Mouse (Mus musculus) midbrain, embryonic 14.5 days (tissue): ENCODE measurements around the gene Vmn2r27. TPM values are rescaled to one million over a fixed set of nuclear protein-coding genes. Genes with fewer than 3 reads are reported as not detected.

Source experiments
- ATAC-seq: fragments of 200-750 bp; cut with Nextera tagmentation; 2 replicates; pipeline ENCODE4 v1.8.0; 2017; ENCODE audit warnings: moderate number of reproducible peaks, moderate library complexity; ENCODE audit not compliant: low FRiP score, low TSS enrichment
- DNase-seq: peaks from one replicate; pipeline ENCODE4 v3.0.0-alpha.2; 2015
- H3K27ac ChIP-seq: fragments of 300-500 bp; sonication (generic); replicated peaks from 2 replicates; pipeline ENCODE4 v1.5.1; 2014; ENCODE audit warnings: mild to moderate bottlenecking, low read depth, low read length, moderate library complexity
- H3K27me3 ChIP-seq: fragments of 300-500 bp; sonication (generic); 2 replicates; pipeline ENCODE4 v1.6.1; 2014; ENCODE audit warnings: low read length, control low read depth, mixed read lengths; ENCODE audit not compliant: control insufficient read depth, insufficient read depth
- H3K36me3 ChIP-seq: fragments of 300-500 bp; sonication (generic); 2 replicates; pipeline ENCODE4 v1.6.1; 2014; ENCODE audit warnings: low read length, control low read depth; ENCODE audit not compliant: control insufficient read depth, insufficient read depth
- H3K4me1 ChIP-seq: fragments of 300-500 bp; sonication (generic); 2 replicates; pipeline ENCODE4 v1.6.1; 2014; ENCODE audit warnings: mild to moderate bottlenecking, antibody characterized with exemption, low read length, control low read depth; ENCODE audit not compliant: control insufficient read depth, insufficient read depth
- H3K4me2 ChIP-seq: fragments of 300-500 bp; sonication (generic); 2 replicates; pipeline ENCODE4 v1.6.1; 2014; ENCODE audit warnings: mild to moderate bottlenecking, low read length, moderate library complexity
- H3K4me3 ChIP-seq: fragments of 300-500 bp; sonication (generic); replicated peaks from 2 replicates; pipeline ENCODE4 v1.5.1; 2014; ENCODE audit warnings: low read depth, low read length
- H3K9ac ChIP-seq: fragments of 300-500 bp; sonication (generic); replicated peaks from 2 replicates; pipeline ENCODE4 v1.6.1; 2014; ENCODE audit warnings: mild to moderate bottlenecking, low read length, moderate library complexity
- H3K9me3 ChIP-seq: fragments of 300-500 bp; sonication (generic); 2 replicates; pipeline ENCODE4 v1.6.1; 2016; ENCODE audit warnings: low read length, control low read depth, mixed read lengths; ENCODE audit not compliant: control insufficient read depth
- WGBS: fragments of 180-500 bp; shearing (Covaris S2); extraction: QIAGEN DNeasy Blood & Tissue Kit; methylation state at CpG from one replicate; pipeline ENCODE4 v1.1.7; 2014; 5-methylcytosine and 5-hydroxymethylcytosine counted together
- polyA plus RNA-seq: library from polyadenylated mRNA; unstranded; fragments of >200 nt; fragmentation: Nextera tagmentation; extraction: Ambion mirVana; gene quantifications from 2 replicates; pipeline ENCODE4 v1.2.1, GENCODE M21; 2014

Gene Vmn2r27
- polyA plus RNA-seq, result not detected in 2 replicates

DNA sequence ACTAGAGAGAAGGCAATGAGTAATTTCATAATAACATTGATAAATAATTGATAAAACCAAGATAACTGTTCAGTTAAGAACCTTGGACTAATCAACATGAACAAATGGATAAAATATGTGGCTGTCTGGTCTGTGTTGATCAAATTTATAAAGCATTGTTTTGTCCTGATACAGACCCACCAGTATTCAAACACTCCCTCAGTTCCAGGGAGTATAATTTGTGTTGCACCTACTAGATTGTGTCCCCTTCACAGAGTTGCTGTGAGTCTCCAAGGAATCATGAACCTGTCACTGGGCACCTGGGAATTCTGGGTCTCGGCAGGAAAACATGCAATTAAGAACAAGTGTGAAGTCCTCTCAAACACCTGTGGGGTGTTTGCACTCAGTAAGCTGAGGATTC, at the start of gene Vmn2r27:
Vmn2r27 (minus strand) TSS at position 101 of the 400 bp plus-strand sequence.
- Histone ChIP-seq H3K27me3 (no peaks in the 10 kb centered on the region), H3K27ac (no peak within 1 kb of the TSS), H3K4me3 (no peak within 1 kb of the TSS), H3K4me2 (no peak within 1 kb of the TSS), H3K4me1 (no peaks in the 10 kb centered on the region), H3K36me3 (no peaks in the 10 kb centered on the region), H3K9ac (no peak within 1 kb of the TSS), H3K9me3 (no peaks in the 10 kb centered on the region)
- no peak for DNase-seq
- no peak for ATAC-seq
- WGBS, result 86% methylated on average over 1 of the region's 1 CpGs

DNA sequence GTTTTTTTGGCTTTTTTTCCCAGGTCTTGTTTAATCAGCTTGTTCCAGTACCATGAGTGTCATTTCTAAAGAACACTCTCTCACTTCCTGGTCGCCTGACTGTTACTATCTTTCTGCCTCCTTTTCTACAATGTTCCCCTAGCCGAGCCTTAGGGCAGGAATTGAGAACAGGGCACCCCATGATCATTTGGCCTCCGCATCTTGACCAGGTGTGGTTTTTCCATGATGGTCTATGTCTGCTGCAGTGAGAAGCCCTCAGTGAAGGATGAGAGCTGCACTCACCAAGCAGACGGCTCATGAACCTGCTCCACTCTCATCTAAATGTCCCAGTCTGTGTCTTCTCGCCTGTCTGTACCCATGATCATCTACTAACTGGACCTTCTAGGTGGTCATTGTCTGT, 46.6 kb upstream of the Vmn2r27 start:
- DNase-seq, result no peak
- no peak overlapping the region for H3K27ac ChIP-seq
- H3K36me3 ChIP-seq, result no peaks in the 10 kb centered on the region
- ATAC-seq, result no peak
- no peak overlapping the region for H3K4me3 ChIP-seq
- H3K9ac ChIP-seq, result no peak overlapping the region
- 83% methylated on average over 5 of the region's 5 CpGs for WGBS
- H3K4me2 ChIP-seq, result no peak overlapping the region
- no peaks in the 10 kb centered on the region for H3K9me3 ChIP-seq
- no peaks in the 10 kb centered on the region for H3K27me3 ChIP-seq
- H3K4me1 ChIP-seq, result no peaks in the 10 kb centered on the region

DNA sequence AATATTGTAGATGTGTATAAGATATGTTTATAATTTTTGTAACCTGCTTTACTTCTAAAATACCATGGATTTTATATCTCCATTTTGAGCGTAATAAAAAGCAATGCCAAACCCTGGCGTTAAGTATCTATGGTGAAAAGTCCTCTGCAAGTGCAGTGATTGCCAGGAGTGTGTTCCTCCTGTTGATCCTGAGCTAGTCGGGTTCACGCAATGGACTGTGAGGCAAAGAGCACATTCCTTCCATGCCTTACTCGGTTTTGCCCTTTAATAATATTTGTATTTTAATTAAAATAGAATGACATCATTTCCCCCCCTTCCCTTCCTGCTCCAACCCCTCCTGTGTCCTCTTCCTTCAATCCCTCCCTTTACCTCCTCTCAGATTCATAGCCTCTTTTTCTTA, 46.0 kb upstream of the Vmn2r27 start:
- Histone ChIP-seq H3K9ac (no peak overlapping the region), H3K4me1 (no peaks in the 10 kb centered on the region), H3K9me3 (no peaks in the 10 kb centered on the region), H3K4me3 (no peak overlapping the region), H3K36me3 (no peaks in the 10 kb centered on the region), H3K4me2 (no peak overlapping the region), H3K27ac (no peak overlapping the region), H3K27me3 (no peaks in the 10 kb centered on the region)
- ATAC-seq, result no peak
- DNase-seq, result no peak
- 89% methylated on average over 5 of the region's 5 CpGs for WGBS

DNA sequence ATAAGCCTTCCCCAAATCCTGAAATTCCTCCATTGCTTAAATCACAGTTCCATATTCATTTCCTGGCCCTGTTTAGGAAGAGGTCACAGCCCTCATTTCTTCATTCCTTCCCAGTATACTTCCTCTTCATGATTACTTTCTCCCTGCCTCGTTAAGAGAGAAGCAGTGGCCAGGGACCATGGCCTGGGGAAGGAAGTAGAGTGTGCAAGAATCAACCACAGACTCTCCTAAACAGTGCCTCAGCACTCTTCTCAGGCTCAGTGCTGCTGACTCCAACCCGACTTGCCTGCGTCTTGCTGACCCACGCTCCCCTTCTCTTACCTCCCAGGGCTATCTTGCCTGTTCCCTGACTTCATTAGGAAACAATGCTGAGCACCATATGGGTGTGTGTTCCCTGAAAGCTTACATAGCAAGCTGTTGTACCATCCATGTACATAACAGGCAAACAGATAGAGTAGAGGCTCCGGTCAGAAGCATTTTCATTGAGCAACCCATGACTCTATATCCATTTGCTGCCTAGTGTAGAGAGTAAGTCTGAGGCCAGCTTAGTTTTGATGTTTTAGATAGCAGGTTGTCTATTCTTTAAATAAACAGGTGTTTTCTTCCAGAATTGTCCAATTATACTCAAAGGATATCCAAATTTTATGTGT, 41.7 kb upstream of the Vmn2r27 start:
- Histone ChIP-seq H3K4me1 (no peaks in the 10 kb centered on the region), H3K9ac (no peak overlapping the region), H3K27me3 (no peaks in the 10 kb centered on the region), H3K4me2 (no peak overlapping the region), H3K9me3 (no peaks in the 10 kb centered on the region), H3K4me3 (no peak overlapping the region), H3K27ac (no peak overlapping the region), H3K36me3 (no peaks in the 10 kb centered on the region)
- WGBS, result 86% methylated on average over 5 of the region's 5 CpGs
- no peak for DNase-seq
- no peak for ATAC-seq

DNA sequence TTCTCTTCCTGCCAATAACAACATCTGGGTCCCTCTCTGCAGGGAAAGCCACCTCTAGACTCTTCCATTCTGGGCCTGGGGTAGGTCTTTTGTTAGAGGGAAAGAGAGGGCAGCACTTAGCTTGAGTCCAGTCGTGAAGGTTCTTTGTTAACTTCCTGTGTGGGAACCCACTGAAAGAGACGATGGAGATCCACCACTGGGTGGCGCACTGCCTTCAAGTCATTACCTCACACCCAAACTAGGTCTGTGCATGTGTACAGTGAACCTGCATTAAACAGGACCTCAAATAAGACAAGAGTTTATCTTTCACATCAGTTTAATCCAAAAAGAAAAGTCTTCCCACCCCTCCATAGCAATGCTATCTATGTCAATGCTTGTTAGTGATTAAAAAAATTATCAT, 31.0 kb upstream of the Vmn2r27 start:
- DNase-seq, result peak; percentile 84
- Histone ChIP-seq H3K4me3 (no peak overlapping the region), H3K9ac (no peak overlapping the region), H3K36me3 (no peaks in the 10 kb centered on the region), H3K27me3 (no peaks in the 10 kb centered on the region), H3K4me2 (no peak overlapping the region), H3K4me1 (no peaks in the 10 kb centered on the region), H3K27ac (no peak overlapping the region), H3K9me3 (no peaks in the 10 kb centered on the region)
- no peak for ATAC-seq
- WGBS, result 5% methylated on average over 3 of the region's 3 CpGs

DNA sequence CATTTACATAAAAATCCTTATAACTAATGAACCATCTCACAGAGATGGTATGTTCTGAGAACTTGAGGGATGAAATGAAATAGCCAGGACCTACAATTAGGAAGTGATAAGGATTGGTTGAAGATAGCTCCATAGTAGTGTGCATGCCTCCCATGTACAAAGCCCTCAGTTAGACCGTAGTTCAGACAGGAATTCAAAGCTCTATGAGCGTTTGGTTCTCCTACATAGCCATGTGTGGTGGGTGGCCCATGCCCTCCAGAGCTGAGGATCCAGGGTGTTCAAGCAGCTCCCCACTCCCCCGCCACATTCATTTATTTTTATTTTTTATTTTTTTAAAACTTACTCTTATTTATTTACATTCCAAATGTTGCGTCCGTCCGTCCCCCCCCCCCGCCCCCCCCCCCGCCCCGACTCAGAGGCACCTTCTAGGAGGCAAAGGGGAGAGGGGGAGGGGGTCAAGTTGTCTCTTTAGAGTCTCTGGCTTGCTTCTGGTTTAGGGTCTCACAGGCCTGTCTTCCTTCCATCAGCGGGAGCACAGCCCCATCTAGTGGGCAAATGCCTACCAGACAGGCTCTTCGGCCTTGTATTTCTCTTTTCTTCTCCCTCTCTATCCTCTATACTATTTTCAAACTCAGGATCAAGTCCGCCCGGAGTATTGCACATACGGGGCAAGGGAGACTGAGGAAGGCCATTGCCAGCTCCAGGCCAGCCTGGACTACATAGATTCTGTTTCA, 28.7 kb upstream of the Vmn2r27 start:
- Histone ChIP-seq H3K4me2 (no peak overlapping the region), H3K27me3 (no peaks in the 10 kb centered on the region), H3K4me3 (no peak overlapping the region), H3K4me1 (no peaks in the 10 kb centered on the region), H3K36me3 (no peaks in the 10 kb centered on the region), H3K9me3 (no peaks in the 10 kb centered on the region), H3K9ac (no peak overlapping the region), H3K27ac (no peak overlapping the region)
- ATAC-seq (peak; percentile 83), DNase-seq (peak; percentile 93)
- 21% methylated on average over 12 of the region's 14 CpGs for WGBS

DNA sequence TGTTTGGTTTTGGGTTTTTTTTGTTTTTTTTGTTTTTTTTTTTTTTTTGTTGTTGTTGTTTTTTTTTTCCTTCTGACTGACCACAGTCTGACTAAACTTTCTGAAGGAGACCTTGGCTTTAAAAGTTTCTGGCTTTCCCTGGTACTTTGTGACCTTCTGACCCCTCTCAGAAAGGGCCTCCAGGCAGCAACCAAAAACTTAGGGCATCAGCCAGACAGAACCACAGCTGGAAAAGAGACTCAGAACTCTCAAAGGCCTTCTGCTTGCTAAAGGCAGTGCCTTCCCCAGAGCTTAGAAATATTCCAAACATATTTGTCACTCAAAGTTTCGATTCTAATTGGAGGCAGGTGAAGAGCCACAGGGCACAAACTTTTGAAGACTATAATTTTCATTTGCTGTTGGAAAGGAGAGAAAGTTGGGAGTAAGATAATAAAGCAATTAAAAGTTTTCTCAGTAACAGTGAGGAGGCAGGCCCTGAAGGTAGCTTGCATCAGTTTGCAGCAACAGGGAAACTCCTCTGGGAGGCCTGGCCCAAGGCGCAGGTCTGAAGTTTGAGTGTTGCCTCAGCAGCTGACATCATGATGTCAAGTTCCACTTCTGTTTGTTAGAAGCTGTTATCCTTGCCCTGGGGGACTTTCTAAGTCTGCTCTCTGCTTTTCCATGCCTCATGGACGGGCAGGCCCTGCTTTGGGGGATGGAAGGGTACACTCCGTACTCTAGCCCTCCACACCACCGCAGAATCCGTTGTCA, 24.2 kb upstream of the Vmn2r27 start:
- Histone ChIP-seq H3K9ac (no peak overlapping the region), H3K27me3 (no peaks in the 10 kb centered on the region), H3K4me1 (no peaks in the 10 kb centered on the region), H3K4me3 (no peak overlapping the region), H3K27ac (no peak overlapping the region), H3K4me2 (no peak overlapping the region), H3K9me3 (no peaks in the 10 kb centered on the region), H3K36me3 (no peaks in the 10 kb centered on the region)
- DNase-seq (no peak), ATAC-seq (no peak)
- 73% methylated on average over 6 of the region's 6 CpGs for WGBS

DNA sequence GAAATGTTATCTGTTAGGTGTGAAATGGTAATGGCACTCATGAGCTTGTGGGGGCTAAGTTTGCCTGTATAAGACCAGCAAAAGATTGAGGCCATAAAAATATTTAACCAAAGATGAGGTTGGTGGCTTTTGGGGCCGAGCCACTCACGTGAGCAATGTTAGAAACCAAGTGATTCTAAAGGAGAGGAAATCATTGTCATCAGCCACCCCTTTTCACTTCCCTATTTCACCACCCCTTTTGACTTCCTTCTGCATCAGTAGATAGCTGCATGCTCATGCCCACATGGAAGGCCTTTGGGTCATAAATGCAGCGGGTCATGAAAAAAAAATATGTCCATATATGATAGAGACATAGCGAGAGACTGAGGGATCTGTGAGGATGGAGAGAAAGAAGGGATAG, 29.5 kb downstream of the Vmn2r27 start:
- Histone ChIP-seq H3K4me3 (no peak overlapping the region), H3K27ac (no peak overlapping the region), H3K9me3 (no peaks in the 10 kb centered on the region), H3K9ac (no peak overlapping the region), H3K4me2 (no peak overlapping the region), H3K27me3 (no peaks in the 10 kb centered on the region), H3K4me1 (no peaks in the 10 kb centered on the region), H3K36me3 (no peaks in the 10 kb centered on the region)
- no peak for ATAC-seq
- WGBS, result 89% methylated on average over 4 of the region's 4 CpGs
- no peak for DNase-seq
